Mouse (Mus musculus): ENCODE measurements around the gene Rab4b. TPM values are rescaled to one million over a fixed set of nuclear protein-coding genes. Genes with fewer than 3 reads are reported as not detected.
A peak's percentile ranks its signal among the peaks of the same experiment; 100 is the strongest.

Rab4b gene
- total and polyA plus RNA-seq, 3 experiments: 14.6 to 182 (median 36.5) TPM

DNA sequence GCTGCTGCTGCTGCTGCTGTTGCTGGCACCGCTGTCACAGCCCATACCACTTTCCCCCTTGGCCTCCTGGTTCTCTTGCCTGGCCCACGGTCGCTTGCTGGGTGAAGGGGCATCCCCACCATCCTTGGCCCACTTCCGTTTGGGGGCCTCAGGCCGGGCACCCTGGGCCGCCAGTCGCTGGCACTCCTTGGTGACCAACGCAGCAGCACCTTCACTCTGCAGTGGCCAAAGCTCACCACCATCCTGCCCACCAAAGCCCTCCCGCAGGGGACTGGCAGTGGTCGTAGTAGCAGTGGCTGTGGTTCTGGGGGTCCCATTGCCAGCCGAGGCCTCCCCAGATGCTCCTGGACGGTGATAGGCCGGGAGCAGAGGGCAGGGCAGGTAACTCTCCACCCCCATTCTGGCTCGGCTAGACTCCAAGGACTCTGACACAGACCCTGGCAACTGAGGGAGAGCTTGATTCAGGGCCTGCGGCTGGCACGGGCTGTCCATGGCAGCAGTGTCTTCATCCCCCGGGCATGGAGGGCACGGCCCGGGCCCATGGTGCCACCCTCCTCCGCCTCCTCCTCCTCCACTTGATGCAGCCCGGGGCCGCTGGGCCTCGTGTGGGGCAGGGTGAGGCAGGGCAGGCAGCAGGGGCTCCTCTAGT, 13.6 kb downstream of the Rab4b start:
- H3K4me3 ChIP-seq (ENCODE audit: low read depth, low read length): peak overlapping the region; percentile 80; the same call in 1 of the 2 replicates
- DNase-seq (ENCODE audit: low spot score) (no peak), ATAC-seq (ENCODE audit: extremely low read depth, insufficient number of reproducible peaks, low FRiP score, poor library complexity, severe bottlenecking) (no peak)
- TF ChIP-seq POLR2AphosphoS5 (IDR thresholded peaks at IDR 0.05; ENCODE audit: insufficient replicate concordance, low read depth, low read length) (no peak), GATA1 (IDR thresholded peaks at IDR 0.05; ENCODE audit: borderline replicate concordance, low read length) (no peak), TAL1 (conservative IDR thresholded peaks at IDR 0.05; ENCODE audit: low read depth, low read length) (no peak), GATA2 (IDR thresholded peaks at IDR 0.05; ENCODE audit: borderline replicate concordance, low read depth, low read length) (no peak), CTCF (IDR thresholded peaks at IDR 0.05; ENCODE audit: low read depth, low read length) (no peak)
- H3K36me3 ChIP-seq (replicated peaks): peaks cover 76% of the 10 kb centered on the region
- peaks cover 76% of the 10 kb centered on the region for H3K4me1 ChIP-seq (ENCODE audit: insufficient read depth, low read depth, low read length)
- H3K9me3 ChIP-seq (replicated peaks): no peaks in the 10 kb centered on the region
- H3K27me3 ChIP-seq (ENCODE audit: insufficient read depth, low read length): no peaks in the 10 kb centered on the region; the same call in 1 of the 2 replicates

DNA sequence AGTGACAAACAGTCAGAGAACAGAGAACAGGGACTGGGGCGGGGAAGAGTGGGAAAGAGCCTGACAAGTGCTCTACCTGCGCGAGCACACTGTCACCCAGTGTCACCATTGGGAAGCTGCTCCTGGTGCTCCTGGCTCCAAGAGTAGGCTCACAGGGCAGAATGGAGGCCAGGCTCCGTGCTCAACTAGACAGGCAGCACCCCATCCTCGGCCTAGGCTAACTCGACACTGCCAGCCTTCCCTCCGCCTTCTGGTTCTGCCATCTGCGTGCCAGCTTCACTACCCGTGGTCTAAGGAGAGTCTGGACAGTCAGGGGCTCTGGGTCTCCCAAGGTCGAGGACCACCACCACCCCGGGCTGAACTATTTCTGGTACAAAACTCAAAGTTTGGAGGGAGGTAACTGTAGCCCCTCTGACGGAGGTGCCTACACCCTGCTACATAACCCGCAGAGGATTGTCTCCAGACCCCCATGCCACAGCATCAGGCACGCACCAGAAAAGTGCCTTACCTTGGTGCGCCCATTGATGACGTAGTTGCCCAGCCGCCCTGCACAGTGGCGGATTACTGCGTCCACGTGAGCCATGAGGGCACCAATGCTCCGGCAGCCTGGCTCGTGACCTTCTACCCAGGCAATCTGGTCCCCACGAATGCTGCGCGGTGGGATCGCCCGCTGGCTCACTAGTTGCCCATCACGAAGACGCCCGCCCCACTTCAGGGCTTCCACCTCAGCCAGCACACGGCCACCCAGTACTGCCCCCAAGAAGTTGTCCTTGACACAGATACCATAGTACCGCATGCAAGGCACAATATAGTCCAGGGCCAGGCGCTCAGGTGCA, 14.4 kb downstream of the Rab4b start:
- peaks cover 79% of the 10 kb centered on the region for H3K36me3 ChIP-seq (replicated peaks)
- DNase-seq (ENCODE audit: low spot score): no peak
- peaks cover 84% of the 10 kb centered on the region for H3K4me1 ChIP-seq (ENCODE audit: insufficient read depth, low read depth, low read length)
- no peak for TF ChIP-seq TAL1 (conservative IDR thresholded peaks at IDR 0.05; ENCODE audit: low read depth, low read length)
- H3K4me3 ChIP-seq (ENCODE audit: low read depth, low read length): peak overlapping the region; percentile 80; the same call in 1 of the 2 replicates
- no peak for ATAC-seq (ENCODE audit: extremely low read depth, insufficient number of reproducible peaks, low FRiP score, poor library complexity, severe bottlenecking)
- H3K27me3 ChIP-seq (ENCODE audit: insufficient read depth, low read length): no peaks in the 10 kb centered on the region; the same call in 1 of the 2 replicates
- H3K9me3 ChIP-seq (replicated peaks): no peaks in the 10 kb centered on the region

DNA sequence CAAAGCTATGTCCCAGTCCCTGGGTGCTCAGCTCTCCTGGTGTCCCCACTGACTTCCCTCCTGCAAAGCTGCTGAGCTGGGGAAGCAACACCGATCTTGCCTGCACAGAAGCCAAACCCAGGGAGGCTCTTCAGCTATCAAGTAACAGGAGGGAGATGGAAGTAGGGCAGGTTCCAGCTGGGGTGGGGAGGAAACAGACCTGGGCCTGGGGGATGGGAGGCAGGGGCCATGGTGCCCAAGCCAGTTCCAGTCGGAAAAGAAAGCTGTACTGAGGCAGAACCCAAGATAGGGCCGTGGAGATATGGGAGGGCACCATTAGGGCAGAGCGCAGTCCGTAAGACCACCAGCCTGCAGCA, 15.3 kb downstream of the Rab4b start:
- Histone ChIP-seq H3K4me3 (ENCODE audit: low read depth, low read length) (peak overlapping the region; percentile 0; the same call in 1 of the 2 replicates), H3K9me3 (replicated peaks) (no peaks in the 10 kb centered on the region), H3K36me3 (replicated peaks) (peaks cover 80% of the 10 kb centered on the region), H3K4me1 (ENCODE audit: insufficient read depth, low read depth, low read length) (peaks cover 79% of the 10 kb centered on the region), H3K27me3 (ENCODE audit: insufficient read depth, low read length) (no peaks in the 10 kb centered on the region; the same call in 1 of the 2 replicates)
- ATAC-seq (ENCODE audit: extremely low read depth, insufficient number of reproducible peaks, low FRiP score, poor library complexity, severe bottlenecking) (no peak), DNase-seq (ENCODE audit: low spot score) (no peak)
- TF ChIP-seq CTCF (IDR thresholded peaks at IDR 0.05; ENCODE audit: low read depth, low read length) (no peak), POLR2AphosphoS5 (IDR thresholded peaks at IDR 0.05; ENCODE audit: insufficient replicate concordance, low read depth, low read length) (no peak), GATA1 (IDR thresholded peaks at IDR 0.05; ENCODE audit: borderline replicate concordance, low read length) (no peak), TAL1 (conservative IDR thresholded peaks at IDR 0.05; ENCODE audit: low read depth, low read length) (no peak), GATA2 (IDR thresholded peaks at IDR 0.05; ENCODE audit: borderline replicate concordance, low read depth, low read length) (no peak)

DNA sequence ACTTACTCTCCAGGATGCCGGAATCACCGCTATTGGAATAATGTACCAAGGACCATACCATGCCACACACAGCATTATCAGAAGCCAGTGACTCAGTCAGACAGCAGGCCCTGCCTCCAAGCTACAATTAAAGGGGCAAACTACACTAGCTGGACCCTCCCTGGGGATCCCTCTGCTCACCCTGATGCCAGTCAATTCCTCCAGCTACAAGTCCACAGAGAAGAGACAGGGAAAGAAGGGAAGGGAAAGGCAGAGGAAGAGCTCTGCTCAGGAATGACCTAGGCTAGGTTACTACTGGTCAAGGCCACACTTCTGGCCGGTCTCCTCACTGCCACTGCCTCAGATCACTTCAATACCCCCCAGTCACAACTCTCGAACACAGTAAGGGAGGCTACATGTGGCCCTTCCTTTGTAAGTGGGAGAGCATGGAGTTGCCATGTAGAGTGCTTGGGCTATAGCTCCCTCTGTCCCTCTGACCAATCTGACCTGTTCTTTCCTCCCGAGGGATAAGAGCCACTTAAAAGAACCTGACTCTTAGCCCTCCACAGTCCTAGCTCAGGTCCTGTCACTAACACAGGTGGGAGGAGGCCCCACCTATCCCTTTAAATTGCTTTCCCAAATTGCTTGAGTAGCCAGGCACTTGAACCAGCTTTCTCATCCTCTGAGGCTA, 15.8 kb downstream of the Rab4b start:
- TF ChIP-seq TAL1 (conservative IDR thresholded peaks at IDR 0.05; ENCODE audit: low read depth, low read length) (no peak), CTCF (IDR thresholded peaks at IDR 0.05; ENCODE audit: low read depth, low read length) (no peak), GATA1 (IDR thresholded peaks at IDR 0.05; ENCODE audit: borderline replicate concordance, low read length) (no peak), GATA2 (IDR thresholded peaks at IDR 0.05; ENCODE audit: borderline replicate concordance, low read depth, low read length) (no peak), POLR2AphosphoS5 (IDR thresholded peaks at IDR 0.05; ENCODE audit: insufficient replicate concordance, low read depth, low read length) (no peak)
- peak overlapping the region; percentile 0; the same call in 1 of the 2 replicates for H3K4me3 ChIP-seq (ENCODE audit: low read depth, low read length)
- no peak for DNase-seq (ENCODE audit: low spot score)
- peaks cover 80% of the 10 kb centered on the region for H3K36me3 ChIP-seq (replicated peaks)
- H3K27me3 ChIP-seq (ENCODE audit: insufficient read depth, low read length): no peaks in the 10 kb centered on the region; the same call in 1 of the 2 replicates
- peaks cover 74% of the 10 kb centered on the region for H3K4me1 ChIP-seq (ENCODE audit: insufficient read depth, low read depth, low read length)
- H3K9me3 ChIP-seq (replicated peaks): no peaks in the 10 kb centered on the region
- no peak for ATAC-seq (ENCODE audit: extremely low read depth, insufficient number of reproducible peaks, low FRiP score, poor library complexity, severe bottlenecking)

DNA sequence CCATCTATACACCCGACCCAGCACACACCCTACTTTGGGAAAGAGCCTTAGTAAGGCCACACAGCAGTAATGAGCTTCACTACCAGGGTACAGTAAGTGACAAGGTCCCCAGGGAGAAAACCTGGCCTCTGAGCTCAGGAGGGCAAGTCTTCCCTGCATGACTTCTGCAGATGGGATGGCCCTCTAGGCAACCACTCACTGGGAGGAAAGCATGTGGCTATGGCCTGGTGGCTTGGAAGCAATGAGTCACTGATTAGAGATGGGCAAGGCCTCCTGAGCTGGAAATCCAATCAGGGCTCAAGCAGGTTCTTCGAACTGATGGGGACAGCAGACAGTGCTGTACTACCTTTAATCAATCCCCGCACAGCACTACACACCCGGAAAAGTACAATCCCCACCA, 17.0 kb downstream of the Rab4b start:
- TF ChIP-seq CTCF (IDR thresholded peaks at IDR 0.05; ENCODE audit: low read depth, low read length): no peak
- TF ChIP-seq POLR2AphosphoS5 (IDR thresholded peaks at IDR 0.05; ENCODE audit: insufficient replicate concordance, low read depth, low read length): 0 out of 2 replicates have a peak, but pooled peaks have one; percentile 7
- TF ChIP-seq GATA2 (IDR thresholded peaks at IDR 0.05; ENCODE audit: borderline replicate concordance, low read depth, low read length): no peak
- ATAC-seq (ENCODE audit: extremely low read depth, insufficient number of reproducible peaks, low FRiP score, poor library complexity, severe bottlenecking) (no peak), DNase-seq (ENCODE audit: low spot score) (no peak)
- Histone ChIP-seq H3K4me3 (ENCODE audit: low read depth, low read length) (no peak overlapping the region), H3K27me3 (ENCODE audit: insufficient read depth, low read length) (no peaks in the 10 kb centered on the region; the same call in 1 of the 2 replicates), H3K4me1 (ENCODE audit: insufficient read depth, low read depth, low read length) (peaks cover 69% of the 10 kb centered on the region), H3K9me3 (replicated peaks) (no peaks in the 10 kb centered on the region), H3K36me3 (replicated peaks) (peaks cover 87% of the 10 kb centered on the region)

DNA sequence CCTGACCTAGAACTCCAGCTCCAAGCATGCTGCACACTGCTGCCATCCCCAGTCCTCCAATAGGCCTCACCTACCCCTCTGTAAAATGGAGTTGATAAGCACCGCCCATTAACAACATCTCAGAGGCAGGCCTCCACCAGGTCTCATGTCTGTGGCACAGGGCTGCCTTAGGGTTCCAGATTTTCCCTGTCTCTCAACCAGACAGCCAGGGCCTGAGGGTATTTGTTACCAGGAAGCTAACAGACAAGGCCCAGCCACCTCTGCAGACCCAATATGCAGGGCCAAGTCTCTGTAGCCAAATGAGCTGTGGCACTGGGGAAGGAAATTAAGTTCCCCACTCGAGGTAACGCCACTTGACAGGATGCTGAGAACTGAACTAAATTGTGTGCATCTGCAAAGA, 17.8 kb downstream of the Rab4b start:
- Histone ChIP-seq H3K36me3 (replicated peaks) (peaks cover 95% of the 10 kb centered on the region), H3K4me1 (ENCODE audit: insufficient read depth, low read depth, low read length) (peaks cover 69% of the 10 kb centered on the region), H3K27me3 (ENCODE audit: insufficient read depth, low read length) (no peaks in the 10 kb centered on the region; the same call in 1 of the 2 replicates), H3K4me3 (ENCODE audit: low read depth, low read length) (no peak overlapping the region), H3K9me3 (replicated peaks) (no peaks in the 10 kb centered on the region)
- DNase-seq (ENCODE audit: low spot score) (no peak), ATAC-seq (ENCODE audit: extremely low read depth, insufficient number of reproducible peaks, low FRiP score, poor library complexity, severe bottlenecking) (no peak)
- no peak for TF ChIP-seq GATA1 (IDR thresholded peaks at IDR 0.05; ENCODE audit: borderline replicate concordance, low read length)
- no peak for TF ChIP-seq TAL1 (conservative IDR thresholded peaks at IDR 0.05; ENCODE audit: low read depth, low read length)
- TF ChIP-seq POLR2AphosphoS5 (IDR thresholded peaks at IDR 0.05; ENCODE audit: insufficient replicate concordance, low read depth, low read length): no peak
- TF ChIP-seq GATA2 (IDR thresholded peaks at IDR 0.05; ENCODE audit: borderline replicate concordance, low read depth, low read length): no peak

All from G1E (cell line).